Mouse (Mus musculus) neural tube, embryonic 14.5 days (tissue): ENCODE measurements at regions not wholly inside any gene's neighbourhood (a gene's known extent, or its start where the extent isn't known, plus 50 kb on each side); places are given as distances from the start of the nearest gene placed in this dataset.
A peak's percentile ranks its signal among the peaks of the same experiment; 100 is the strongest.
"Not testable (repeated sequence)": the region's sequence is repeated elsewhere in the genome, so short reads cannot be mapped to it uniquely, and the experiment has no call there.

Experiments
- ATAC-seq: fragments of 200-750 bp; cut with Nextera tagmentation; 2 replicates; pipeline ENCODE4 v1.8.0; 2017; ENCODE audit warnings: low read depth, mild to moderate bottlenecking, moderate TSS enrichment, moderate library complexity
- H3K27ac ChIP-seq: fragments of 300-500 bp; sonication (generic); 2 replicates; pipeline ENCODE4 v1.5.1; 2014; ENCODE audit warnings: low read depth, mild to moderate bottlenecking, control low read depth, low read length, moderate library complexity, mixed read lengths
- H3K27me3 ChIP-seq: fragments of 300-500 bp; sonication (generic); 2 replicates; pipeline ENCODE4 v1.6.1; 2014; ENCODE audit warnings: low read length; ENCODE audit not compliant: control insufficient read depth, insufficient read depth
- H3K36me3 ChIP-seq: fragments of 300-500 bp; sonication (generic); 2 replicates; pipeline ENCODE4 v1.6.1; 2014; ENCODE audit warnings: low read length, mixed read lengths; ENCODE audit not compliant: control insufficient read depth, insufficient read depth
- H3K4me1 ChIP-seq: fragments of 300-500 bp; sonication (generic); 2 replicates; pipeline ENCODE4 v1.6.1; 2014; ENCODE audit warnings: low read length; ENCODE audit not compliant: control insufficient read depth, insufficient read depth
- H3K4me2 ChIP-seq: fragments of 300-500 bp; sonication (generic); 2 replicates; pipeline ENCODE4 v1.6.1; 2014; ENCODE audit warnings: mild to moderate bottlenecking, low read depth, low read length, control low read depth
- H3K4me3 ChIP-seq: fragments of 300-500 bp; sonication (generic); 2 replicates; pipeline ENCODE4 v1.5.1; 2014; ENCODE audit warnings: low read depth, low read length, control low read depth, mixed read lengths
- H3K9ac ChIP-seq: fragments of 300-500 bp; sonication (generic); replicated peaks from 2 replicates; pipeline ENCODE4 v1.6.1; 2014; ENCODE audit warnings: low read depth, mild to moderate bottlenecking, control low read depth, low read length, mixed read lengths
- H3K9me3 ChIP-seq: fragments of 300-500 bp; sonication (generic); 2 replicates; pipeline ENCODE4 v1.6.1; 2016; ENCODE audit warnings: low read length; ENCODE audit not compliant: control insufficient read depth
- WGBS: fragments of 180-500 bp; shearing (Covaris S2); extraction: QIAGEN DNeasy Blood & Tissue Kit; methylation state at CpG from one replicate; pipeline ENCODE4 v1.1.7; 2014; 5-methylcytosine and 5-hydroxymethylcytosine counted together

GRCm38 (mm10) chr6:14573001-14573400 is 182.1 kb downstream of the Ppp1r3a start:
- no peaks in the 10 kb centered on the region for H3K9me3 ChIP-seq
- H3K4me2 ChIP-seq = no peak overlapping the region
- 41% methylated on average over 2 of the region's 2 CpGs for WGBS
- H3K27me3 ChIP-seq = no peaks in the 10 kb centered on the region
- no peaks in the 10 kb centered on the region for H3K4me1 ChIP-seq
- H3K9ac ChIP-seq = no peak overlapping the region
- no peak overlapping the region for H3K27ac ChIP-seq
- H3K36me3 ChIP-seq = no peaks in the 10 kb centered on the region
- no peak for ATAC-seq
- no peak overlapping the region for H3K4me3 ChIP-seq

GRCm38 (mm10) chr6:14540333-14540732 is 214.7 kb downstream of the Ppp1r3a start:
- ATAC-seq = peak; percentile 88

GRCm38 (mm10) chr6:14529096-14529495 is 226.0 kb downstream of the Ppp1r3a start:
- H3K27ac ChIP-seq = no peak overlapping the region
- WGBS = 38% methylated on average over 2 of the region's 2 CpGs
- H3K9me3 ChIP-seq = no peaks in the 10 kb centered on the region
- no peak overlapping the region for H3K9ac ChIP-seq
- H3K4me1 ChIP-seq = no peaks in the 10 kb centered on the region; the same call in 1 of the 2 replicates
- no peaks in the 10 kb centered on the region for H3K36me3 ChIP-seq
- H3K4me3 ChIP-seq = no peak overlapping the region
- no peak for ATAC-seq
- no peak overlapping the region for H3K4me2 ChIP-seq
- H3K27me3 ChIP-seq = no peaks in the 10 kb centered on the region

More at GRCm38 (mm10) chr6:14540333-14540732, 214.7 kb downstream of the Ppp1r3a start:
- WGBS = 70% methylated on average over 5 of the region's 5 CpGs
- no peaks in the 10 kb centered on the region for H3K36me3 ChIP-seq
- H3K4me3 ChIP-seq = no peak overlapping the region
- H3K27me3 ChIP-seq = no peaks in the 10 kb centered on the region
- no peak overlapping the region for H3K9ac ChIP-seq
- no peaks in the 10 kb centered on the region for H3K9me3 ChIP-seq
- no peak overlapping the region for H3K4me2 ChIP-seq
- no peaks in the 10 kb centered on the region for H3K4me1 ChIP-seq
- H3K27ac ChIP-seq = no peak overlapping the region

- Histone ChIP-seq H3K9me3 (no peaks in the 10 kb centered on the region), H3K27me3 (no peaks in the 10 kb centered on the region), H3K36me3 (no peaks in the 10 kb centered on the region), H3K4me3 (no peak overlapping the region), H3K27ac (no peak overlapping the region), H3K4me1 (no peaks in the 10 kb centered on the region; the same call in 1 of the 2 replicates), H3K4me2 (no peak overlapping the region), H3K9ac (no peak overlapping the region)
- ATAC-seq = peak; percentile 66; the same call in 1 of the 2 replicates
- WGBS = 14% methylated on average over 7 of the region's 7 CpGs
Measured at GRCm38 (mm10) chr6:14528564-14528963, 226.5 kb downstream of the Ppp1r3a start.

GRCm38 (mm10) chr6:14522742-14523141 is 232.3 kb downstream of the Ppp1r3a start:
- ATAC-seq = no peak
- WGBS = 23% methylated on average over 2 of the region's 2 CpGs
- H3K27ac ChIP-seq = no peak overlapping the region

GRCm38 (mm10) chr6:14521321-14521720 is 233.8 kb downstream of the Ppp1r3a start:
- no peaks in the 10 kb centered on the region for H3K9me3 ChIP-seq
- no peak overlapping the region for H3K4me3 ChIP-seq
- no peaks in the 10 kb centered on the region for H3K27me3 ChIP-seq
- no peak overlapping the region for H3K4me2 ChIP-seq
- H3K9ac ChIP-seq = no peak overlapping the region
- H3K27ac ChIP-seq = no peak overlapping the region
- H3K36me3 ChIP-seq = no peaks in the 10 kb centered on the region
- no peaks in the 10 kb centered on the region for H3K4me1 ChIP-seq
- no peak for ATAC-seq
- 94% methylated on average over 1 of the region's 1 CpGs for WGBS

More at GRCm38 (mm10) chr6:14522742-14523141, 232.3 kb downstream of the Ppp1r3a start:
- Histone ChIP-seq H3K4me1 (no peaks in the 10 kb centered on the region), H3K36me3 (no peaks in the 10 kb centered on the region), H3K27me3 (no peaks in the 10 kb centered on the region), H3K4me2 (no peak overlapping the region), H3K9me3 (no peaks in the 10 kb centered on the region), H3K4me3 (no peak overlapping the region), H3K9ac (no peak overlapping the region)

GRCm38 (mm10) chr6:14504171-14504570 is 250.9 kb downstream of the Ppp1r3a start:
- Histone ChIP-seq H3K4me3 (no peak overlapping the region), H3K36me3 (no peaks in the 10 kb centered on the region), H3K27me3 (no peaks in the 10 kb centered on the region), H3K4me1 (no peaks in the 10 kb centered on the region), H3K9me3 (no peaks in the 10 kb centered on the region), H3K27ac (no peak overlapping the region), H3K9ac (no peak overlapping the region), H3K4me2 (no peak overlapping the region)
- peak; percentile 88; the same call in 1 of the 2 replicates for ATAC-seq
- 55% methylated on average over 1 of the region's 1 CpGs for WGBS

GRCm38 (mm10) chr6:14500663-14501062 is 254.4 kb downstream of the Ppp1r3a start:
- H3K9ac ChIP-seq = no peak overlapping the region
- ATAC-seq = no peak
- no peaks in the 10 kb centered on the region for H3K36me3 ChIP-seq
- no peaks in the 10 kb centered on the region for H3K27me3 ChIP-seq
- no peak overlapping the region for H3K4me2 ChIP-seq
- no peaks in the 10 kb centered on the region for H3K4me1 ChIP-seq
- H3K9me3 ChIP-seq = no peaks in the 10 kb centered on the region
- 94% methylated on average over 2 of the region's 2 CpGs for WGBS
- no peak overlapping the region for H3K27ac ChIP-seq
- H3K4me3 ChIP-seq = no peak overlapping the region

GRCm38 (mm10) chr6:14499882-14500281 is 255.2 kb downstream of the Ppp1r3a start:
- 65% methylated on average over 1 of the region's 1 CpGs for WGBS
- H3K4me1 ChIP-seq, H3K4me3 ChIP-seq, H3K4me2 ChIP-seq, H3K9ac ChIP-seq, H3K27me3 ChIP-seq, H3K9me3 ChIP-seq, H3K36me3 ChIP-seq, ATAC-seq, H3K27ac ChIP-seq: not testable (repeated sequence)
